Mouse (Mus musculus) stomach, postnatal 0 days (tissue): ENCODE data around the gene Uvrag. TPM values are rescaled to one million over a fixed set of nuclear protein-coding genes. Genes with fewer than 3 reads are reported as not detected.

Source experiments
- ATAC-seq: fragments of 200-750 bp; cut with Nextera tagmentation; 2 replicates; pipeline ENCODE4 v1.8.0; 2017; ENCODE audit not compliant: low FRiP score, low TSS enrichment
- DNase-seq: peaks from one replicate; pipeline ENCODE4 v3.0.0-alpha.2; 2016; ENCODE audit warnings: low spot score
- H3K27ac ChIP-seq: fragments of 300-500 bp; sonication (generic); replicated peaks from 2 replicates; pipeline ENCODE4 v1.5.1; 2014; ENCODE audit warnings: mild to moderate bottlenecking, control low read depth
- H3K27me3 ChIP-seq: fragments of 300-500 bp; sonication (generic); 2 replicates; pipeline ENCODE4 v1.6.1; 2014; ENCODE audit warnings: low read length; ENCODE audit not compliant: control insufficient read depth, insufficient read depth
- H3K36me3 ChIP-seq: fragments of 300-500 bp; sonication (generic); 2 replicates; pipeline ENCODE4 v1.6.1; 2014; ENCODE audit warnings: low read length, mixed read lengths; ENCODE audit not compliant: control insufficient read depth, insufficient read depth
- H3K4me1 ChIP-seq: fragments of 300-500 bp; sonication (generic); replicated peaks from 2 replicates; pipeline ENCODE4 v1.6.1; 2014; ENCODE audit warnings: antibody characterized with exemption; ENCODE audit not compliant: control insufficient read depth, insufficient read depth
- H3K4me2 ChIP-seq: fragments of 300-500 bp; sonication (generic); replicated peaks from 2 replicates; pipeline ENCODE4 v1.6.1; 2014; ENCODE audit warnings: low read depth, mild to moderate bottlenecking, control low read depth, moderate library complexity
- H3K4me3 ChIP-seq: fragments of 300-500 bp; sonication (generic); 2 replicates; pipeline ENCODE4 v1.5.1; 2014; ENCODE audit warnings: low read depth, low read length, control low read depth
- H3K9ac ChIP-seq: fragments of 300-500 bp; sonication (generic); 2 replicates; pipeline ENCODE4 v1.6.1; 2014; ENCODE audit warnings: mild to moderate bottlenecking, low read length, control low read depth, mixed read lengths
- H3K9me3 ChIP-seq: fragments of 300-500 bp; sonication (generic); 2 replicates; pipeline ENCODE4 v1.6.1; 2016; ENCODE audit warnings: low read length; ENCODE audit not compliant: control insufficient read depth
- CTCF ChIP-seq: IDR thresholded peaks from 2 replicates; pipeline ENCODE4 v1.5.1; 2016; ENCODE audit warnings: antibody characterized with exemption, low read depth, mild to moderate bottlenecking, moderate library complexity
- EP300 ChIP-seq: optimal IDR thresholded peaks from 2 replicates; pipeline ENCODE3; 2016; ENCODE audit warnings: antibody characterized with exemption
- WGBS: fragments of 180-500 bp; shearing (Covaris S2); extraction: QIAGEN DNeasy Blood & Tissue Kit; methylation state at CpG from one replicate; pipeline ENCODE4 v1.1.7; 2014; 5-methylcytosine and 5-hydroxymethylcytosine counted together
- polyA plus RNA-seq: library from polyadenylated mRNA; unstranded; fragments of >200 nt; fragmentation: Nextera tagmentation; extraction: Ambion mirVana; gene quantifications from 2 replicates; pipeline ENCODE4 v1.2.1, GENCODE M21; 2015

Uvrag gene
- polyA plus RNA-seq, 1 experiment from 2014 or later = 9.8 TPM

DNA sequence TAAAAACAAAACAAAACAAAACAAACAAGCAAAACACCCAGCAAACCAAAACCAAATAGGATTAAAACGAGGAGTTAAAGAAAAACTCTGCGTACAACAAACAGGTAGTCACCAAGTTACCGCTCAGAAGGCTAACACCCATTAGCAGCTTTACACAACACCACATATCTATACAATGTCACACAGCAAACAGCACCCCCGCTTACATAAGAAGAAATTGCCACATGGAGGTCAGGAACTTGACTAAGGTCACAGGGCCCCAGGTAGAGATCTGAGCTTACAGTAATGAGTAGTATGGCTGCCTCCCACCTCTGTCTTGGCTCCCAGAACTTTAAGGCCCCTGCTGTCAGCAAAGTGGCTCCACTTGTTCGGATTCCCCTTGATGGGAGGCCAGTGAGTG is 246.6 kb downstream of the Uvrag start:
- Histone ChIP-seq H3K36me3 (no peaks in the 10 kb centered on the region), H3K4me3 (no peak overlapping the region), H3K9ac (no peak overlapping the region), H3K4me1 (0 out of 2 replicates have a peak, but pooled peaks cover 2% of the 10 kb centered on the region), H3K27ac (no peak overlapping the region), H3K27me3 (no peaks in the 10 kb centered on the region), H3K9me3 (no peaks in the 10 kb centered on the region), H3K4me2 (no peak overlapping the region)
- no peak for TF ChIP-seq EP300
- TF ChIP-seq CTCF = no peak
- ATAC-seq (no peak), DNase-seq (no peak)
- 81% methylated on average over 5 of the region's 5 CpGs for WGBS

GRCm38 (mm10) chr7:98893144-98893543 is 247.8 kb downstream of the Uvrag start:
- no peak overlapping the region for H3K9ac ChIP-seq
- no peak overlapping the region for H3K27ac ChIP-seq
- TF ChIP-seq CTCF = no peak
- TF ChIP-seq EP300 = no peak
- H3K4me1 ChIP-seq = 0 out of 2 replicates have a peak, but pooled peaks cover 2% of the 10 kb centered on the region
- H3K27me3 ChIP-seq = no peaks in the 10 kb centered on the region
- WGBS = 86% methylated on average over 5 of the region's 5 CpGs
- DNase-seq = no peak
- no peaks in the 10 kb centered on the region for H3K9me3 ChIP-seq
- H3K4me3 ChIP-seq = no peak overlapping the region
- H3K4me2 ChIP-seq = no peak overlapping the region
- H3K36me3 ChIP-seq = no peaks in the 10 kb centered on the region
- ATAC-seq = no peak

- H3K27ac ChIP-seq = no peak overlapping the region
- H3K4me2 ChIP-seq = no peak overlapping the region
- 0 out of 2 replicates have a peak, but pooled peaks cover 2% of the 10 kb centered on the region for H3K36me3 ChIP-seq
- no peak for DNase-seq
- H3K4me1 ChIP-seq = no peaks in the 10 kb centered on the region
- ATAC-seq = no peak
- 80% methylated on average over 7 of the region's 7 CpGs for WGBS
- no peak overlapping the region for H3K4me3 ChIP-seq
- TF ChIP-seq CTCF = no peak
- TF ChIP-seq EP300 = no peak
- H3K9ac ChIP-seq = no peak overlapping the region
- no peaks in the 10 kb centered on the region for H3K27me3 ChIP-seq
- H3K9me3 ChIP-seq = no peaks in the 10 kb centered on the region
Observed at GRCm38 (mm10) chr7:98889211-98889610, 251.7 kb downstream of the Uvrag start.

GRCm38 (mm10) chr7:98888810-98889209 is 252.1 kb downstream of the Uvrag start:
- ATAC-seq (no peak), DNase-seq (no peak)
- Histone ChIP-seq H3K27ac (no peak overlapping the region), H3K4me2 (no peak overlapping the region), H3K27me3 (no peaks in the 10 kb centered on the region), H3K9ac (no peak overlapping the region), H3K4me3 (no peak overlapping the region), H3K36me3 (0 out of 2 replicates have a peak, but pooled peaks cover 2% of the 10 kb centered on the region), H3K9me3 (no peaks in the 10 kb centered on the region), H3K4me1 (no peaks in the 10 kb centered on the region)
- 75% methylated on average over 5 of the region's 5 CpGs for WGBS
- TF ChIP-seq CTCF (no peak), EP300 (no peak)

DNA sequence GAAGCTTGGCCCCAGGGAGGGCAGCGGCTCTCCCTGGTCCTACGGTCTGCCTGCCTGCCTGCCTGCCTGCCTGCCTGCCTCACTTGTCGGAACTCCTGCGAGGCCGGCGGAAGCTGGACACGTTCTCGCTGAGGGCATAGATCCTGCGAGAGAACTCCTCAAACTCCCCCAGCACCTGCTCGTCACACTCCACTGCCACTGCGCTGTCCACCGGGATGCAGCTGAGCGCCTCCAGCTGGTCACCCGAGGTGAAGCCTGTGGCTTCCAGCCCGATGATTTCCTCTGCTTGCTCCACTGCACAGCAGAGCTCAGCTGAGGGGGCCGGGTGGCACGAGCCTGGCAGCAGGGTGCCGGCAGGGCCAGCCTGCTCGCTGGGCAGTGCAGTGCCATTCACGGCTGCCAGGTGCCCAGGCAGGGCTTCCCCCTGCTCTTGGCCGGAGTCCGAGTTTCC is 253.1 kb downstream of the Uvrag start:
- no peak overlapping the region for H3K4me3 ChIP-seq
- no peaks in the 10 kb centered on the region for H3K9me3 ChIP-seq
- H3K9ac ChIP-seq = no peak overlapping the region
- no peak for ATAC-seq
- WGBS = 73% methylated on average over 22 of the region's 22 CpGs
- no peak for TF ChIP-seq EP300
- TF ChIP-seq CTCF = peak; percentile 23
- no peak overlapping the region for H3K27ac ChIP-seq
- no peak overlapping the region for H3K4me2 ChIP-seq
- H3K27me3 ChIP-seq = no peaks in the 10 kb centered on the region
- 0 out of 2 replicates have a peak, but pooled peaks cover 2% of the 10 kb centered on the region for H3K36me3 ChIP-seq
- DNase-seq = no peak
- H3K4me1 ChIP-seq = no peaks in the 10 kb centered on the region

- no peak for DNase-seq
- Histone ChIP-seq H3K36me3 (no peaks in the 10 kb centered on the region; the same call in 1 of the 2 replicates), H3K27ac (no peak overlapping the region), H3K27me3 (no peaks in the 10 kb centered on the region), H3K4me3 (no peak overlapping the region), H3K4me1 (no peaks in the 10 kb centered on the region), H3K4me2 (no peak overlapping the region), H3K9ac (no peak overlapping the region), H3K9me3 (no peaks in the 10 kb centered on the region)
- TF ChIP-seq EP300 (no peak), CTCF (peak; percentile 66)
- no peak for ATAC-seq
- 66% methylated on average over 4 of the region's 4 CpGs for WGBS
Observed at GRCm38 (mm10) chr7:98881887-98882286, 259.1 kb downstream of the Uvrag start.
